Mouse (Mus musculus) cerebellum, adult 2 months (tissue): ENCODE measurements around the gene Hmx2. TPM values are rescaled to one million over a fixed set of nuclear protein-coding genes. Genes with fewer than 3 reads are reported as not detected.
A peak's percentile ranks its signal among the peaks of the same experiment; 100 is the strongest.

Experiments used
- DNase-seq, 2 experiments: peaks; one replicate each; pipeline ENCODE4 v3.0.0; 2021
- H3K27ac ChIP-seq: fragments of 200-500 bp; 2 replicates; pipeline ENCODE4 v1.5.1; 2012; ENCODE audit warnings: low read length, control low read depth, inconsistent platforms; ENCODE audit not compliant: insufficient read depth
- H3K27me3 ChIP-seq: fragments of 200-500 bp; 2 replicates; pipeline ENCODE4 v1.6.1; 2012; ENCODE audit warnings: inconsistent platforms, mild to moderate bottlenecking, low read length, moderate library complexity; ENCODE audit not compliant: control insufficient read depth, insufficient read depth
- H3K4me1 ChIP-seq: fragments of 200-500 bp; 2 replicates; pipeline ENCODE4 v1.6.1; 2011; ENCODE audit warnings: low read length; ENCODE audit not compliant: control insufficient read depth, insufficient read depth
- H3K4me3 ChIP-seq: fragments of 200-500 bp; replicated peaks from 2 replicates; pipeline ENCODE3; 2011; ENCODE audit warnings: mild to moderate bottlenecking, low read depth, low read length, control low read depth; ENCODE audit not compliant: insufficient read depth
- CTCF ChIP-seq: fragments of 200-500 bp; IDR thresholded peaks from 2 replicates; pipeline ENCODE4 v1.5.1; 2011; ENCODE audit warnings: low read depth, mild to moderate bottlenecking, control low read depth, low read length, moderate library complexity, borderline replicate concordance; ENCODE audit not compliant: insufficient read depth
- POLR2A ChIP-seq: fragments of 200-500 bp; IDR thresholded peaks from 2 replicates; pipeline ENCODE4 v1.6.1; 2011; ENCODE audit warnings: low read length, control low read depth, borderline replicate concordance; ENCODE audit not compliant: insufficient read depth
- WGBS: fragments of 180-500 bp; shearing (Covaris S2); methylation state at CpG from one replicate; pipeline ENCODE4 v1.1.7; 2018; 5-methylcytosine and 5-hydroxymethylcytosine counted together
- polyA plus RNA-seq: library from polyadenylated mRNA; depleted of rRNA; stranded (reverse); fragments of >200 nt; gene quantifications from 2 replicates; pipeline ENCODE4 v1.2.3, GENCODE M21; 2012; rRNA removed

Gene Hmx2
- polyA plus RNA-seq = 0.06 TPM in 1 of 2 replicates, not detected in the other

DNA sequence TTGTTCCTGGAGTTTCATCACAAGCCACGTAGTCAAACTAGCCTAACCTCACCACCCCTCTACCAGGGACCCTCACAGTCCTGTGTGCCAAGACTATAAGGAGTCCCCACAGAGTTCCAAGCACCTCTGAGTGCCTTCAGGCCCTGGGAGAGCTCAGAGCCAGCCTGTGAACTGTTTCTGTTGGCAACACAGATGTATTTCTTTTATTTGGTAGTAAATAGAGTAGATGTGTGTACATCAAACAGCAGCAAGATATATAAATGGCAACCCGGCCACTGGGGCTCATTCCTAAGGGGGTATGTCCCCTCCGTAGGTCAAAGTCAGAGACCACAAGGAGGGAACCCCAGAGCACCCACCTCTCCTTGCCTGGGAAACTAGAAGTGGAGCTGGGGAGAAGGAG lies at the start of gene Hmx2:
TSS of gene Hmx2 (plus strand) at position 301 of the 400 bp plus-strand sequence.
- no peak within 1 kb of the TSS for H3K27ac ChIP-seq
- no peak for TF ChIP-seq CTCF
- no peak for TF ChIP-seq POLR2A
- no peak within 1 kb of the TSS for H3K4me3 ChIP-seq
- H3K27me3 ChIP-seq = peaks cover 20% of the 10 kb centered on the region; the same call in 1 of the 2 replicates
- DNase-seq = no peak
- WGBS = 6% methylated on average over 3 of the region's 3 CpGs
- H3K4me1 ChIP-seq = no peaks in the 10 kb centered on the region

- TF ChIP-seq POLR2A = no peak
- no peak for TF ChIP-seq CTCF
- no peak overlapping the region for H3K4me3 ChIP-seq
- 67% methylated on average over 2 of the region's 2 CpGs for WGBS
- H3K4me1 ChIP-seq = no peaks in the 10 kb centered on the region
- no peaks in the 10 kb centered on the region for H3K27me3 ChIP-seq
- no peak overlapping the region for H3K27ac ChIP-seq
- DNase-seq = no peak
Measured at GRCm38 (mm10) chr7:131503739-131504138, 44.8 kb upstream of the Hmx2 start.

DNA sequence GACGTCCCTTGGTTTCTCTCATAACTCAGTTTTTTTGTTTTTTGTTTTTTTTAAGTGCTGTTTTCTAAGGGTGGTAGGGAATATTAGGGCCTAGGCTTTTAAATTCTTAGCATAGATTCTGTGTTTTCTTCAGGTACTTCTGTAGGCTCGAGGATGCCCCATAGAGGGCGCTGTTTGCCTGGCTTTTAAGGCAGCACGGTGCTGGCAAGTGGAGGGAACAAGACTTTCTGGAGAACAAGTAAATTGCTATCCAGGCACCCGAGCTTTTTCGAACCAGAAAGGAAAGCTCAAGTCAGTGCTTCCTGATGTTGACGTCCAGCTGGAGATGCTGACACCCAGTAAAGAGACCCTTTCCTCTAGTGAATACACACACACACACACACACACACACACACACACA lies 8.6 kb upstream of the Hmx2 start:
- TF ChIP-seq CTCF = peak; percentile 71
- no peak for TF ChIP-seq POLR2A
- 2% methylated on average over 7 of the region's 7 CpGs for WGBS
- peak; percentile 56 to 74 for DNase-seq

GRCm38 (mm10) chr7:131541184-131542114 lies 7.1 kb upstream of the Hmx2 start:
- DNase-seq = no peak

More for the DNA sequence above, 8.6 kb upstream of the Hmx2 start:
- Histone ChIP-seq H3K4me1 (no peaks in the 10 kb centered on the region), H3K27me3 (peaks cover 14% of the 10 kb centered on the region; the same call in 1 of the 2 replicates), H3K27ac (no peak overlapping the region), H3K4me3 (no peak overlapping the region)

GRCm38 (mm10) chr7:131542115-131542871 lies 6.3 kb upstream of the Hmx2 start, which contains the start of gene Hmx3:
Hmx3 (plus strand) TSS chr7:131542867.
- no peak for DNase-seq
- H3K27ac ChIP-seq = no peak within 1 kb of the TSS
- WGBS = 2% methylated on average over 63 of the region's 65 CpGs
- H3K4me3 ChIP-seq = no peak within 1 kb of the TSS
- H3K27me3 ChIP-seq = peaks cover 21% of the 10 kb centered on the region; the same call in 1 of the 2 replicates
- H3K4me1 ChIP-seq = no peaks in the 10 kb centered on the region
- TF ChIP-seq POLR2A (no peak), CTCF (no peak)

More at GRCm38 (mm10) chr7:131541184-131542114, 7.1 kb upstream of the Hmx2 start:
- no peak for TF ChIP-seq CTCF
- no peak for TF ChIP-seq POLR2A
- Histone ChIP-seq H3K27me3 (peaks cover 21% of the 10 kb centered on the region; the same call in 1 of the 2 replicates), H3K4me3 (no peak overlapping the region), H3K27ac (no peak overlapping the region), H3K4me1 (no peaks in the 10 kb centered on the region)
- 3% methylated on average over 41 of the region's 41 CpGs for WGBS

- no peak for TF ChIP-seq POLR2A
- under 1% methylated on average over 66 of the region's 71 CpGs for WGBS
- Histone ChIP-seq H3K27ac (no peak overlapping the region), H3K27me3 (peaks cover 22% of the 10 kb centered on the region; the same call in 1 of the 2 replicates), H3K4me3 (no peak overlapping the region), H3K4me1 (no peaks in the 10 kb centered on the region)
- DNase-seq = peak in 1 of 2 experiments; percentile 24
Measured at GRCm38 (mm10) chr7:131542872-131543622, 5.5 kb upstream of the Hmx2 start.
